Mouse (Mus musculus) MEL (cell line): ENCODE results near the gene Msi2. TPM values are rescaled to one million over a fixed set of nuclear protein-coding genes. Genes with fewer than 3 reads are reported as not detected.

ENCODE experiments used
- DNase-seq: peaks from one replicate; pipeline ENCODE4 v3.0.0; 2011; ENCODE audit warnings: low read depth, low spot score
- H3K27ac ChIP-seq: 2 replicates; pipeline ENCODE4 v1.5.1; 2012; ENCODE audit warnings: low read depth, mild to moderate bottlenecking, control low read depth, low read length, moderate library complexity; ENCODE audit not compliant: control insufficient read depth
- H3K27me3 ChIP-seq, 2 experiments: fragments of 150-350 bp in 1 of 2; sonication (generic) in 1 of 2; 2 replicates each; pipeline ENCODE4 v1.6.1; 2012; ENCODE audit warnings: low read length in 2 of 2, mild to moderate bottlenecking in 2 of 2, improper control_type of control experiment in 1 of 2, moderate library complexity in 1 of 2; ENCODE audit not compliant: insufficient read depth in 2 of 2, control insufficient read depth in 1 of 2
- H3K36me3 ChIP-seq, 2 experiments: 2 replicates each; pipeline ENCODE4 v1.6.1; 2012 to 2014; ENCODE audit warnings: low read length in 2 of 2, improper control_type of control experiment in 1 of 2, inconsistent platforms in 1 of 2, mild to moderate bottlenecking in 1 of 2; ENCODE audit not compliant: insufficient read depth in 2 of 2, control insufficient read depth in 1 of 2
- H3K4me1 ChIP-seq, 2 experiments: fragments of 150-350 bp in 1 of 2; sonication (generic) in 1 of 2; 2 replicates each; pipeline ENCODE4 v1.6.1; 2012; ENCODE audit warnings: low read length in 2 of 2, improper control_type of control experiment in 1 of 2, mild to moderate bottlenecking in 1 of 2; ENCODE audit not compliant: insufficient read depth in 2 of 2, control insufficient read depth in 1 of 2
- H3K4me3 ChIP-seq, 2 experiments: fragments of 150-350 bp in 1 of 2; sonication (generic) in 1 of 2; 2 replicates each; pipeline ENCODE4 v1.5.1; 2012; ENCODE audit warnings: low read depth in 2 of 2, low read length in 2 of 2, mild to moderate bottlenecking in 2 of 2, moderate library complexity in 2 of 2, control low read depth in 1 of 2, improper control_type of control experiment in 1 of 2; ENCODE audit not compliant: control insufficient read depth in 1 of 2, insufficient read depth in 1 of 2
- H3K79me2 ChIP-seq: 2 replicates; pipeline ENCODE4 v1.6.1; 2012; ENCODE audit warnings: mild to moderate bottlenecking, low read length, moderate library complexity; ENCODE audit not compliant: control insufficient read depth, poor library complexity, insufficient read depth
- H3K9ac ChIP-seq: 2 replicates; pipeline ENCODE4 v1.6.1; 2012; ENCODE audit warnings: low read depth, mild to moderate bottlenecking, control low read depth, low read length, moderate library complexity; ENCODE audit not compliant: control insufficient read depth, poor library complexity, severe bottlenecking
- H3K9me3 ChIP-seq: fragments of 150-350 bp; sonication (generic); replicated peaks from 2 replicates; pipeline ENCODE4 v1.6.1; 2012; ENCODE audit warnings: mild to moderate bottlenecking, low read length, improper control_type of control experiment, moderate library complexity; ENCODE audit not compliant: insufficient read depth
- BHLHE40 ChIP-seq: IDR thresholded peaks from 2 replicates; pipeline ENCODE4 v1.6.1; 2012; ENCODE audit warnings: low read depth, mild to moderate bottlenecking, inconsistent platforms, low read length, improper control_type of control experiment, borderline replicate concordance
- ETS1 ChIP-seq: IDR thresholded peaks from 2 replicates; pipeline ENCODE4 v1.6.1; 2012; ENCODE audit warnings: low read depth, mild to moderate bottlenecking, inconsistent platforms, low read length, improper control_type of control experiment, moderate library complexity
- GABPA ChIP-seq: IDR thresholded peaks from 2 replicates; pipeline ENCODE4 v1.6.1; 2012; ENCODE audit warnings: low read depth, mild to moderate bottlenecking, inconsistent platforms, low read length, improper control_type of control experiment, moderate library complexity
- HCFC1 ChIP-seq: IDR thresholded peaks from 2 replicates; pipeline ENCODE4 v1.6.1; 2012; ENCODE audit warnings: low read depth, mild to moderate bottlenecking, inconsistent platforms, low read length, improper control_type of control experiment, moderate library complexity
- KAT2A ChIP-seq: conservative IDR thresholded peaks from 2 replicates; pipeline ENCODE4 v1.6.1; 2012; ENCODE audit warnings: low read depth, low read length, improper control_type of control experiment, inconsistent platforms
- MXI1 ChIP-seq: IDR thresholded peaks from 2 replicates; pipeline ENCODE4 v1.6.1; 2011; ENCODE audit warnings: mild to moderate bottlenecking, low read depth, low read length, improper control_type of control experiment
- NELFE ChIP-seq: IDR thresholded peaks from 2 replicates; pipeline ENCODE4 v1.6.1; 2011; ENCODE audit warnings: low read depth, low read length, improper control_type of control experiment
- RAD21 ChIP-seq: IDR thresholded peaks from 2 replicates; pipeline ENCODE4 v1.6.1; 2011; ENCODE audit warnings: mild to moderate bottlenecking, low read depth, low read length, improper control_type of control experiment
- SIN3A ChIP-seq: IDR thresholded peaks from 2 replicates; pipeline ENCODE4 v1.6.1; 2012; ENCODE audit warnings: low read length, improper control_type of control experiment, inconsistent platforms
- SMC3 ChIP-seq: IDR thresholded peaks from 2 replicates; pipeline ENCODE4 v1.6.1; 2011; ENCODE audit warnings: low read depth, low read length, improper control_type of control experiment
- TAL1 ChIP-seq: IDR thresholded peaks from 2 replicates; pipeline ENCODE4 v1.6.1; 2012; ENCODE audit warnings: mild to moderate bottlenecking, inconsistent platforms, low read length, moderate library complexity, mixed read lengths
- TBP ChIP-seq: IDR thresholded peaks from 2 replicates; pipeline ENCODE4 v1.8.0; 2011; ENCODE audit warnings: low read depth, low read length, improper control_type of control experiment
- TCF12 ChIP-seq: IDR thresholded peaks from 2 replicates; pipeline ENCODE4 v1.6.1; 2014; ENCODE audit warnings: low read depth, mild to moderate bottlenecking, inconsistent platforms, low read length, improper control_type of control experiment, moderate library complexity
- USF2 ChIP-seq, 2 experiments: IDR thresholded peaks; 2 replicates each; pipeline ENCODE4 v1.6.1; 2011 to 2012; ENCODE audit warnings: improper control_type of control experiment in 2 of 2, low read length in 2 of 2, borderline replicate concordance in 1 of 2, inconsistent platforms in 1 of 2, low read depth in 1 of 2, mild to moderate bottlenecking in 1 of 2; ENCODE audit not compliant: insufficient read depth in 1 of 2
- ZC3H11A ChIP-seq: IDR thresholded peaks from 2 replicates; pipeline ENCODE4 v1.6.1; 2012; ENCODE audit warnings: low read depth, mild to moderate bottlenecking, inconsistent platforms, low read length, improper control_type of control experiment
- ZKSCAN1 ChIP-seq: IDR thresholded peaks from 2 replicates; pipeline ENCODE4 v1.6.1; 2012; ENCODE audit warnings: low read depth, mild to moderate bottlenecking, inconsistent platforms, low read length, improper control_type of control experiment, moderate library complexity
- ZMIZ1 ChIP-seq: IDR thresholded peaks from 2 replicates; pipeline ENCODE4 v1.6.1; 2012; ENCODE audit warnings: low read depth, mild to moderate bottlenecking, inconsistent platforms, low read length, improper control_type of control experiment, moderate library complexity
- polyA plus RNA-seq, 2 experiments: library from polyadenylated mRNA; stranded (reverse) in 1 of 2; unstranded in 1 of 2; fragments of >175 nt in 1 of 2; fragments of >200 nt in 1 of 2; gene quantifications; 2 replicates each; pipeline versions ENCODE4 v1.2.1 to v1.2.4; 2012; ENCODE audit warnings: low replicate concordance in 2 of 2, low read depth in 1 of 2; ENCODE audit not compliant: insufficient read length in 2 of 2, insufficient read depth in 1 of 2, missing spikeins in 1 of 2
- total RNA-seq: library from RNA; depleted of rRNA; stranded (reverse); fragments of 300-350 nt; gene quantifications from 2 replicates; pipeline ENCODE4 v1.2.3, GENCODE M21; 2012

Msi2 gene
- total and polyA plus RNA-seq, 3 experiments = 16.2 to 29.7 TPM; not detected in 1

DNA sequence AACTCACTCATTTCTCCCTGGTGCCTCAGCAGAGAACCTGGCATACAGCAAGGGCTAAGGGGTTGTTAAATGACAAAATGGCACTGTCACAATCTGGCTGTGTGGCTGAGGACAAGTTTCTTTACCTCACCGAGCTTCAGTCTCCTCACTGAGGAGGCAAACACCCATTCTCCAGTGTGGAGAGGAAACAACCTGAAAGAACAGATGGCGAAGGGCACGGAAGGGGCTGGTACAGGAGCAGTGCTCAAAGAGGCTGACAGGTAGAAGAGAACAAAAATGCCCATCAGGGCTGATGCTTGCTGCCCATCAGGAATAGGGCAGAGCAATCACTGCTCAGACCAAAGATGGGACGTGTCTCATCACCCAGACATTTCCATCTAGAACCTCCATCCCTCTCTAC, 208.8 kb downstream of the Msi2 start:
- H3K4me1 ChIP-seq = no peaks in the 10 kb centered on the region

DNA sequence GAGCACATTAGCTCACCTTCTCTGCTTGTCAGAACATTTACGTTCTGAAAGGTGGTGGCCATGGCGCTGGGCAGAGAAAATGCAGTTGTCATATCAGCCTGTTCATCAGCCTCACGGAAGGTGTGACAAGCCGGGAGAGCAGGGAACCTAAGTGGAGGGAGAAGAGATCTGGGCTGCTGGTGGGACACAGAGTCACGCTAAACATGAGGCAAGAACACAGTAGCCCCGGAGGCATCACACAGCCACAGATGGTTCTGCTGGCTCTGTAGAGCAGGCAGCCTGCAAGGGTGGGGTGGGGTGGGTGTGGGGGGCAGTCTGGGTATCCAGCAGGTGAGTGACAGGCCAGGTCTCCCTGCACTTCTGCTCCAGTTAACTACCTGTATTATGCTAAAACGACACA, 210.2 kb downstream of the Msi2 start:
- no peak overlapping the region for H3K4me3 ChIP-seq
- no peak for TF ChIP-seq RAD21
- no peak for TF ChIP-seq ZKSCAN1
- no peak for TF ChIP-seq MXI1
- no peak for TF ChIP-seq TAL1
- no peak for TF ChIP-seq ETS1
- TF ChIP-seq ZMIZ1 = no peak
- no peak for TF ChIP-seq KAT2A
- no peak for TF ChIP-seq USF2 (IDR thresholded peaks at IDR 0.05; ENCODE audit: borderline replicate concordance in 1 of 2, insufficient read depth in 1 of 2, low read depth in 1 of 2, low read length in 2 of 2)
- TF ChIP-seq SIN3A = no peak
- no peak for TF ChIP-seq SMC3
- no peak for TF ChIP-seq TBP
- TF ChIP-seq HCFC1 = no peak
- no peak for TF ChIP-seq BHLHE40
- TF ChIP-seq, all 39 proteins: peak for 0
- Histone ChIP-seq H3K79me2 (no peaks in the 10 kb centered on the region), H3K9me3 (no peaks in the 10 kb centered on the region), H3K4me1 (no peaks in the 10 kb centered on the region), H3K36me3 (0 out of 4 replicates have a peak, but pooled peaks cover 0 to 2% of the 10 kb centered on the region in 2 experiments), H3K27me3 (no peaks in the 10 kb centered on the region), H3K27ac (no peak overlapping the region), H3K9ac (no peak overlapping the region)
- DNase-seq = no peak

More for the DNA sequence above, 208.8 kb downstream of the Msi2 start:
- H3K27me3 ChIP-seq = no peaks in the 10 kb centered on the region
- H3K36me3 ChIP-seq = 0 out of 4 replicates have a peak, but pooled peaks cover 0 to 2% of the 10 kb centered on the region in 2 experiments
- no peaks in the 10 kb centered on the region for H3K79me2 ChIP-seq
- no peak overlapping the region for H3K9ac ChIP-seq
- TF ChIP-seq SIN3A (no peak), ZC3H11A (no peak), GABPA (no peak), NELFE (no peak), TCF12 (no peak)
- H3K27ac ChIP-seq = no peak overlapping the region
- H3K4me3 ChIP-seq = no peak overlapping the region
- no peak for DNase-seq
- no peaks in the 10 kb centered on the region for H3K9me3 ChIP-seq
